In genomic region chr3:149203451-149203850, GRCm38 (mm10) we compare ENCODE assay signal across 19 mouse cellular contexts.
A peak's percentile ranks its signal among the peaks of the same experiment; 100 is the strongest.
DNase-seq lines count a peak whose midpoint lies in the region; ATAC-seq lines count a peak whose summit lies in the region.
"Had no signal": no experiment of that assay in that cellular context is flagged by ENCODE, and none has a peak within 500 bp of the region (broad histone marks: within the 10 kb centered on the region; RNA-seq: fewer than 3 reads in every experiment).

No protein-coding gene starts in this region.

- no peaks in the 10 kb centered on the region for H3K4me1 ChIP-seq in intestine, embryonic 14.5 days (replicated peaks; ENCODE audit: control insufficient read depth, insufficient read depth, low read length)
- H3K4me1 ChIP-seq in intestine, embryonic 15.5 days (replicated peaks), result no peaks in the 10 kb centered on the region
- H3K4me1 ChIP-seq: embryonic facial prominence, embryonic 15.5 days; kidney, embryonic 15.5 days; limb, embryonic 15.5 days; neural tube, embryonic 13.5 days had no signal

- H3K27me3 ChIP-seq in intestine, embryonic 14.5 days (replicated peaks; ENCODE audit: control insufficient read depth, insufficient read depth, low read length), result no peaks in the 10 kb centered on the region
- H3K27me3 ChIP-seq in intestine, embryonic 15.5 days (replicated peaks), result no peaks in the 10 kb centered on the region
- H3K27me3 ChIP-seq: embryonic facial prominence, embryonic 15.5 days; kidney, embryonic 15.5 days; limb, embryonic 15.5 days; neural tube, embryonic 13.5 days had no signal

- intact Hi-C loops in heart, postnatal 36 days (cut with DNase I), result no loop called here

- H3K36me3 ChIP-seq in intestine, embryonic 14.5 days (ENCODE audit: control insufficient read depth, insufficient read depth, low read length), result no peaks in the 10 kb centered on the region
- H3K36me3 ChIP-seq in intestine, embryonic 15.5 days, result no peaks in the 10 kb centered on the region
- H3K36me3 ChIP-seq: embryonic facial prominence, embryonic 15.5 days; kidney, embryonic 15.5 days; limb, embryonic 15.5 days; neural tube, embryonic 13.5 days had no signal

- no peak overlapping the region for H3K4me3 ChIP-seq in intestine, embryonic 14.5 days (ENCODE audit: low read depth, low read length)
- H3K4me3 ChIP-seq in intestine, embryonic 15.5 days (replicated peaks), result no peak overlapping the region
- H3K4me3 ChIP-seq: embryonic facial prominence, embryonic 15.5 days; kidney, embryonic 15.5 days; limb, embryonic 15.5 days; neural tube, embryonic 13.5 days had no signal

- no peak overlapping the region for H3K4me2 ChIP-seq in intestine, embryonic 14.5 days (ENCODE audit: low read length)
- H3K4me2 ChIP-seq in intestine, embryonic 15.5 days (replicated peaks), result no peak overlapping the region
- H3K4me2 ChIP-seq: embryonic facial prominence, embryonic 15.5 days; kidney, embryonic 15.5 days; limb, embryonic 15.5 days; midbrain, embryonic 11.5 days; neural tube, embryonic 13.5 days had no signal

- no peak overlapping the region for H3K9ac ChIP-seq in intestine, embryonic 14.5 days (ENCODE audit: low read length)
- no peak overlapping the region for H3K9ac ChIP-seq in intestine, embryonic 15.5 days
- H3K9ac ChIP-seq: embryonic facial prominence, embryonic 15.5 days; kidney, embryonic 15.5 days; limb, embryonic 15.5 days; neural tube, embryonic 13.5 days had no signal

- H3K9me3 ChIP-seq in intestine, embryonic 14.5 days (ENCODE audit: control insufficient read depth, low read length), result no peaks in the 10 kb centered on the region
- H3K9me3 ChIP-seq in intestine, embryonic 15.5 days, result no peaks in the 10 kb centered on the region
- H3K9me3 ChIP-seq: embryonic facial prominence, embryonic 15.5 days; kidney, embryonic 15.5 days; limb, embryonic 15.5 days; neural tube, embryonic 13.5 days had no signal

- ATAC-seq in intestine, embryonic 14.5 days (replicated peaks; ENCODE audit: low FRiP score, low TSS enrichment, low read depth), result no peak
- ATAC-seq in intestine, embryonic 15.5 days, result no peak

- WGBS in intestine, embryonic 14.5 days, result 58% methylated on average over 5 of the region's 5 CpGs
- 59% methylated on average over 5 of the region's 5 CpGs for WGBS in intestine, embryonic 15.5 days

- peak; percentile 90 for DNase-seq in heart, adult 11 months
- DNase-seq in heart, postnatal 36 days, result no peak
- DNase-seq in intestine, embryonic 14.5 days (ENCODE audit: low spot score), result no peak
- peak; percentile 23 to 47 for DNase-seq in right cerebral cortex, adult 2 months (ENCODE audit: low spot score in 2 of 2)
- no peak for DNase-seq in right cerebral cortex, postnatal 25 days
- DNase-seq in cerebellum, adult 11 months, result no peak
- DNase-seq in ovary, postnatal 36 days (ENCODE audit: low spot score), result no peak
- DNase-seq: adrenal gland, postnatal 10 days; cerebellum, adult 9-10 months; gastrocnemius, postnatal 25 days; layer of hippocampus, postnatal 36 days; thymus, postnatal 4 days had no signal

- H3K27ac ChIP-seq in intestine, embryonic 14.5 days (ENCODE audit: low read depth), result peak overlapping the region; percentile 16; the same call in 1 of the 2 replicates
- H3K27ac ChIP-seq in intestine, embryonic 15.5 days, result no peak overlapping the region
- H3K27ac ChIP-seq: embryonic facial prominence, embryonic 15.5 days; limb, embryonic 15.5 days; macrophage; neural tube, embryonic 13.5 days had no signal

Comparison
In these comparisons a context has a peak if more than half of its experiments do, and no peak if none do; other contexts are left out.
1. DNase-seq: peak in heart, adult 11 months (single experiment) and right cerebral cortex, adult 2 months (2 of 2); none in heart, postnatal 36 days (0 of 2), intestine, embryonic 14.5 days (single experiment), right cerebral cortex, postnatal 25 days (single experiment), cerebellum, adult 11 months (single experiment) and ovary, postnatal 36 days (single experiment).